Mouse (Mus musculus): ENCODE measurements around the gene Smpd1. TPM values are rescaled to one million over a fixed set of nuclear protein-coding genes. Genes with fewer than 3 reads are reported as not detected.

Smpd1 gene
- 50.0 and 55.7 TPM in 2 replicates for polyA plus RNA-seq (2015; fragmentation: Nextera tagmentation; extraction: Ambion mirVana)

DNA sequence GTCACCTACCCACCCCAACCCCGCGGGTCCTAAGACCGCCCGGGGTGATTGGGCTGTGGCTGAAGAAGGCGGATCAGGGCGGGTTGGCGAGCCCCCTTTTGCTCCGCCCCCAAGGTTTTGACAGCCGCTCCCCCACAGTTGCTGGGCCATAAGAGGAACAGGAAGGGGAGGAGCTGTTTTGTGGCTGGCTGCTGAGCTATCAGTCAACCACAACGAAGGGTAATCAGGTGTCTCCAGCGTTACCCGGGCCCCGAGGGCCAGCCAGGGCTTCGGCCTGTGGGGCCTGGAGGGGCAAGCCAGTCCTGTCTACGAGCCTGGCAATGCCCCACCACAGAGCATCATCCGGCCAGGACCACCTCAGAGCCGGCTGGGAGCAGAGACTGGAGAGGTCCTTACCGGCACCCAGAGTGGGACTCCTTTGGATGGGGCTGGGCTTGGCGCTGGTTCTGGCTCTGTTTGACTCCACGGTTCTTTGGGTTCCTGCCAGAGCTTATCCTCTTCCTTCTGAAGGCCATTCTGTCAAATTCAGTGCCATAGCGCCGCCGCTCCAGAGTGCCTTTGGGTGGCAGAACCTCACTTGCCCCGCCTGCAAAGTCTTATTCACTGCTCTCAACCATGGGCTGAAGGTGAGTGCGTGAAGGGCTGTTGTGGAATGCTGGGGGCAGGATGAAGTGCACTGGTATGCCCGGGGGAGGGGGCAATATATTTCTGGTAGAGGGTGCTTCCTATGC is at the start of gene Smpd1:
Gene Smpd1 (plus strand): TSS at position 149 of the 731 bp plus-strand sequence.
- whole genome bisulfite sequencing, result 2% methylated on average over 26 of the region's 26 CpGs
- Histone ChIP-seq H3K27me3 (replicated peaks) (no peaks in the 10 kb centered on the region), H3K9ac (peak within 1 kb of the TSS; percentile 91), H3K4me2 (peak within 1 kb of the TSS; percentile 87), H3K9me3 (no peaks in the 10 kb centered on the region), H3K4me1 (peaks cover 22% of the 10 kb centered on the region), H3K4me3 (peak within 1 kb of the TSS; percentile 84), H3K27ac (replicated peaks) (peak within 1 kb of the TSS; percentile 86), H3K36me3 (peaks cover 32% of the 10 kb centered on the region)
- peak; percentile 90 for ATAC-seq (ENCODE audit: extremely low read depth, insufficient number of reproducible peaks, low FRiP score, low TSS enrichment)

DNA sequence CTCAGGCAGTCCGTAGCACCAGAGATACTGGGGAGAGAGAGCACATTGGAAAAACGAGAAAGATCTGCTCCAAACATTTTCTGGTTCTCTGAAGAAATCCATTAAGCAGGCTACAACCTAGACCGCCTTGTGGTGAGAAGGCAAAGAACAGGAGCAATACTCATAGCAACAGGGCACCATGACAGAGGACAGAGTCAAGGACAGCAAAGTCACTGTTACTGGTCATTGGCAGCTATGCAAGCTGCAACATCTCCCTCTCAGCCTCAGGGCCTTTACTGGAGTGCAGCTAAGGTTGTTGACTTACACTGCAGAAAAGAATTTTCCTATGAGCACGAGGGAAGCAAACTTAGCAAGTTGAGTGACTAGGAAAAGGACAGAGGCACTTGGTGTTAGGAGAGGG is 46.9 kb upstream of the Smpd1 start:
- no peaks in the 10 kb centered on the region for H3K36me3 ChIP-seq
- 54% methylated on average over 4 of the region's 4 CpGs for WGBS
- H3K4me2 ChIP-seq, result no peak overlapping the region
- H3K4me3 ChIP-seq, result no peak overlapping the region
- no peak overlapping the region for H3K9ac ChIP-seq
- ATAC-seq (ENCODE audit: extremely low read depth, insufficient number of reproducible peaks, low FRiP score, low TSS enrichment), result no peak
- no peaks in the 10 kb centered on the region for H3K9me3 ChIP-seq
- H3K4me1 ChIP-seq, result 0 out of 2 replicates have a peak, but pooled peaks cover 4% of the 10 kb centered on the region
- H3K27me3 ChIP-seq (replicated peaks), result no peaks in the 10 kb centered on the region
- peak overlapping the region; percentile 26 for H3K27ac ChIP-seq (replicated peaks)

DNA sequence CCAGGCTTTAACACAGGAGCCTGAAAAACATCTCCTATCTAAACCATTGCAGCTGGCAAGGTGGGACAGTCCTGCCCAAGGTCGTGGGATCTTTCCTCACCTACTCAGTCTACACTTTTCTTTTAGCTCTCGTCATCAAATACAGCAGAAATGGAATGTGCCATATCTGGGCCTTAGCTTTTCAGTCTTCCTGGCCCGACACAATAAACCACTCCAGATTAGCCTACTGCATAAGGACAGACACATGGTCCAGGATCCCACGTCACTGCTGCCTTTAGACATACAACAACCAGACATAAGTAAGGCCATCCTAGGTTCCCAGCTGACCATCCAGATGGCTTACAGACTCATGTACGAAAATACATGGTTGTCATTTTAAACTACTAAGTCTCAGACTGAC is 44.0 kb upstream of the Smpd1 start:
- Histone ChIP-seq H3K27ac (replicated peaks) (no peak overlapping the region; the same call in 1 of the 2 replicates), H3K9me3 (no peaks in the 10 kb centered on the region), H3K4me1 (0 out of 2 replicates have a peak, but pooled peaks cover 4% of the 10 kb centered on the region), H3K9ac (no peak overlapping the region), H3K27me3 (replicated peaks) (no peaks in the 10 kb centered on the region), H3K36me3 (no peaks in the 10 kb centered on the region), H3K4me3 (no peak overlapping the region), H3K4me2 (no peak overlapping the region)
- no peak for ATAC-seq (ENCODE audit: extremely low read depth, insufficient number of reproducible peaks, low FRiP score, low TSS enrichment)
- WGBS, result 42% methylated on average over 5 of the region's 5 CpGs

DNA sequence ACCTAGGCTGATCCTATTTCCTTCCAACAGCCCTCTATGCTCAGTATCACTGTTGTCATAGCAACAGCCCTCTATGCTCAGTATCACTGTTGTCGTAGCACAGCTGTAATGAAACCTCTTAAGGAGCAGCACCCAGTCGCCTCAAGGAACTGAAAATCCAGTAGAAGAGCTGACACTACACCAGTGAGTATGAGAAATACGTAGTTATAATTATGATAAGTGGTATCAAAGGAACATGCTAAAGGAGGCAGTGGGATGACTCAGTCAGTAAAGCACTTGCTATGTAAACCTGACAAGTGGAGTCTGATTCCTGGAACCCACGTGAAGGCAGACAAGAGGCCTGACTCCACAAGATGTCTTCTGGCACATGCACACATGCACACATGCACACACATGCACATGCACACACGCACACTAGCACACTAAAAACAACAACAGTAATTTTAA is 40.3 kb upstream of the Smpd1 start:
- 39% methylated on average over 5 of the region's 5 CpGs for WGBS
- H3K4me3 ChIP-seq, result no peak overlapping the region
- no peak for ATAC-seq (ENCODE audit: extremely low read depth, insufficient number of reproducible peaks, low FRiP score, low TSS enrichment)
- H3K27me3 ChIP-seq (replicated peaks), result no peaks in the 10 kb centered on the region
- H3K36me3 ChIP-seq, result no peaks in the 10 kb centered on the region
- no peak overlapping the region for H3K9ac ChIP-seq
- H3K4me1 ChIP-seq, result no peaks in the 10 kb centered on the region
- no peak overlapping the region for H3K27ac ChIP-seq (replicated peaks)
- no peak overlapping the region for H3K4me2 ChIP-seq
- no peaks in the 10 kb centered on the region for H3K9me3 ChIP-seq

DNA sequence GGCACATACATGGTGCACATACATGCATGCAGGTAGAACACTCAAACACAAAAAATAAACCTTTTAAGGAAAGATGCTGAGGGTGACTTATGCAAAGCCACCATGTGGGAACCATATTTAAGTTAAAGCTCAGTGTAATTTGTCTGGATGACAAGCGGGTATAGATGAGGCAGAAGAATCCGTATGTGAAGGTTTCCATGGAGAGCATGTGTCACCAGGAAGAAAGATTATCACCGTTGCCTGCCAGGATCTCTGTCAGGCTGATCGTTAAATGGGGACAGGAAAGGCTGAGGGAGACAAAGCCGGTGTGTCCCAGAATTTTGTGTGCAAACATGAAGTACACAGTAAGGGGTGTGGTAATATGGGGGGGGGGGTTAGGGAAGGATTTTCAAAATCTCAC is 39.6 kb upstream of the Smpd1 start:
- H3K27me3 ChIP-seq (replicated peaks), result no peaks in the 10 kb centered on the region
- no peak overlapping the region for H3K4me3 ChIP-seq
- H3K4me2 ChIP-seq, result no peak overlapping the region
- H3K4me1 ChIP-seq, result no peaks in the 10 kb centered on the region
- no peak overlapping the region for H3K27ac ChIP-seq (replicated peaks)
- H3K9me3 ChIP-seq, result no peaks in the 10 kb centered on the region
- H3K36me3 ChIP-seq, result no peaks in the 10 kb centered on the region
- H3K9ac ChIP-seq, result no peak overlapping the region
- no peak for ATAC-seq (ENCODE audit: extremely low read depth, insufficient number of reproducible peaks, low FRiP score, low TSS enrichment)
- WGBS, result 49% methylated on average over 5 of the region's 5 CpGs

GRCm38 (mm10) chr7:105515178-105515577 is 39.0 kb upstream of the Smpd1 start:
- no peak overlapping the region for H3K27ac ChIP-seq (replicated peaks)
- no peaks in the 10 kb centered on the region for H3K36me3 ChIP-seq
- H3K4me1 ChIP-seq, result peaks cover 5% of the 10 kb centered on the region
- no peak overlapping the region for H3K9ac ChIP-seq
- no peak overlapping the region for H3K4me3 ChIP-seq
- 7% methylated on average over 5 of the region's 5 CpGs for WGBS
- no peak overlapping the region for H3K4me2 ChIP-seq
- ATAC-seq (ENCODE audit: extremely low read depth, insufficient number of reproducible peaks, low FRiP score, low TSS enrichment), result no peak
- no peaks in the 10 kb centered on the region for H3K27me3 ChIP-seq (replicated peaks)
- no peaks in the 10 kb centered on the region for H3K9me3 ChIP-seq

DNA sequence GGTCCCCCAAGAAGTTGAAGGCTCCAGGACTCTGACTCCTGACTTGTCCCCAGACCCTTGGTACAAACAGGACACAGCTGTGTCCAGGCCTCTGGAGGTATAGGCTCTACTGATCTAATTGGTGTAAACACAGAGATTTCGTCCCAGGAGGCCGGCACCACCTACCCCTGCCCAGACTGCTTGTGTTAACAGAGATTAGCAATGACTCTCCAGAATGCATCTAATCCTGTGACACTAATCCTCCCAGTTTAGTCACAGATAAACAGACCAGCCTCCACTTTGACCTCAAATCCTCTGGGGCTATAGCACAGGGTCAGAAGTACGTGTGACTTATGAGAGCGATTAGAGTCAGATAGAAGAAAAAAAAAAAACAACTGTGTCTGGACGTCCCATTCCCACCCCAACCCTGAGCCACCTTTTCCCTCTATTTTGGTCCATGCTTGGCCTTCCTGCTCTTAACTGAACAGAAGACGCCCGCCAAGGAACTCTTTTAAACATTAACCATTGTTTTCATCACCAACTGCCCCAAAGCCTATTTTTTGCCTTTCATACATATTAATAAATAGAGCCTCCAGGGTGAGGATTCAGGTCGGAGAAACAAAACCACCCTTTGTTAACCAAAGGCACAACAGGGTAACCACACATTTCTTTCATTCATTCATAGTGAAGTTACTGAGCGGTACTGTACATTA is 37.3 kb upstream of the Smpd1 start:
- Histone ChIP-seq H3K27ac (replicated peaks) (no peak overlapping the region), H3K4me1 (peaks cover 7% of the 10 kb centered on the region), H3K36me3 (no peaks in the 10 kb centered on the region), H3K4me2 (no peak overlapping the region), H3K27me3 (replicated peaks) (no peaks in the 10 kb centered on the region), H3K4me3 (no peak overlapping the region), H3K9me3 (no peaks in the 10 kb centered on the region), H3K9ac (no peak overlapping the region)
- ATAC-seq (ENCODE audit: extremely low read depth, insufficient number of reproducible peaks, low FRiP score, low TSS enrichment), result no peak
- WGBS, result 37% methylated on average over 9 of the region's 9 CpGs

GRCm38 (mm10) chr7:105519336-105519735 is 34.8 kb upstream of the Smpd1 start:
- peaks cover 7% of the 10 kb centered on the region for H3K4me1 ChIP-seq
- no peaks in the 10 kb centered on the region for H3K36me3 ChIP-seq
- no peak overlapping the region for H3K9ac ChIP-seq
- no peaks in the 10 kb centered on the region for H3K27me3 ChIP-seq (replicated peaks)
- ATAC-seq (ENCODE audit: extremely low read depth, insufficient number of reproducible peaks, low FRiP score, low TSS enrichment), result no peak
- no peak overlapping the region for H3K4me2 ChIP-seq
- H3K4me3 ChIP-seq, result no peak overlapping the region
- H3K9me3 ChIP-seq, result no peaks in the 10 kb centered on the region
- H3K27ac ChIP-seq (replicated peaks), result no peak overlapping the region
- WGBS, result 65% methylated on average over 11 of the region's 11 CpGs

- no peaks in the 10 kb centered on the region for H3K36me3 ChIP-seq
- no peak overlapping the region for H3K27ac ChIP-seq (replicated peaks)
- H3K9ac ChIP-seq, result 0 out of 2 replicates have a peak overlapping the region, but pooled peaks have one; percentile 14
- ATAC-seq (ENCODE audit: extremely low read depth, insufficient number of reproducible peaks, low FRiP score, low TSS enrichment), result no peak
- no peak overlapping the region for H3K4me2 ChIP-seq
- no peaks in the 10 kb centered on the region for H3K9me3 ChIP-seq
- H3K27me3 ChIP-seq (replicated peaks), result no peaks in the 10 kb centered on the region
- no peak overlapping the region for H3K4me3 ChIP-seq
- WGBS, result 66% methylated on average over 2 of the region's 2 CpGs
- H3K4me1 ChIP-seq, result peaks cover 7% of the 10 kb centered on the region
Observed at GRCm38 (mm10) chr7:105519771-105520170, 34.4 kb upstream of the Smpd1 start.

GRCm38 (mm10) chr7:105520201-105520600 is 34.0 kb upstream of the Smpd1 start:
- H3K4me2 ChIP-seq, result no peak overlapping the region
- 0 out of 2 replicates have a peak overlapping the region, but pooled peaks have one; percentile 14 for H3K9ac ChIP-seq
- no peaks in the 10 kb centered on the region for H3K9me3 ChIP-seq
- no peak overlapping the region for H3K4me3 ChIP-seq
- H3K27ac ChIP-seq (replicated peaks), result no peak overlapping the region
- no peaks in the 10 kb centered on the region for H3K36me3 ChIP-seq
- ATAC-seq (ENCODE audit: extremely low read depth, insufficient number of reproducible peaks, low FRiP score, low TSS enrichment), result no peak
- WGBS, result 25% methylated on average over 6 of the region's 6 CpGs
- H3K27me3 ChIP-seq (replicated peaks), result no peaks in the 10 kb centered on the region
- peaks cover 7% of the 10 kb centered on the region for H3K4me1 ChIP-seq

DNA sequence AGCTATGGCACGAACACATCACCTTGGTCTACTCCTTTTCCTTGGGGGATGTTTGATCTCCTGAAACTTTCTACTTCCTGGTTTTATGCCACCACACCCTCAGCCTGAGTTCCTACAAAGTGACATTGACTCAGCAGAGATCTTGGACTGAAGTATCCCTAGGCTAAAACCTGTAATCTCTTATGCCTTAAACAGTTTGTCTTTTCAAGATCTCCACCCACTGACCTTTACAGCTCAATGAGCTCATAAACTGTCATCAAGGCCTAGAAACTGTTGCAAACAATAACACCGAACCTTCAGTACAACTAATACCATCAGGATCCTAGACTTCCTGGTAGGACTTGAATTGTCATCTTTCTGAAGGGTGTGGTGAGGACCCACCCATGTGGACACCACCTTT is 29.9 kb upstream of the Smpd1 start:
- no peak overlapping the region for H3K4me2 ChIP-seq
- no peak overlapping the region for H3K4me3 ChIP-seq
- H3K27me3 ChIP-seq (replicated peaks), result no peaks in the 10 kb centered on the region
- no peak overlapping the region for H3K27ac ChIP-seq (replicated peaks)
- H3K4me1 ChIP-seq, result peaks cover 11% of the 10 kb centered on the region
- no peaks in the 10 kb centered on the region for H3K9me3 ChIP-seq
- no peak overlapping the region for H3K9ac ChIP-seq
- WGBS, result 81% methylated on average over 2 of the region's 2 CpGs
- no peak for ATAC-seq (ENCODE audit: extremely low read depth, insufficient number of reproducible peaks, low FRiP score, low TSS enrichment)
- no peaks in the 10 kb centered on the region for H3K36me3 ChIP-seq
